Mouse (Mus musculus) liver, embryonic 15.5 days (tissue): Measurements from ENCODE around the gene Tspan9. TPM values are rescaled to one million over a fixed set of nuclear protein-coding genes. Genes with fewer than 3 reads are reported as not detected.

Experiments
- ATAC-seq: fragments of 200-750 bp; cut with Nextera tagmentation; 2 replicates; pipeline ENCODE4 v1.8.0; 2017; ENCODE audit warnings: moderate number of reproducible peaks, mild to moderate bottlenecking, moderate library complexity; ENCODE audit not compliant: insufficient read depth
- H3K27ac ChIP-seq: fragments of 300-500 bp; sonication (generic); replicated peaks from 2 replicates; pipeline ENCODE4 v1.5.1; 2015; ENCODE audit warnings: mild to moderate bottlenecking, inconsistent platforms
- H3K27me3 ChIP-seq: fragments of 300-500 bp; sonication (generic); 2 replicates; pipeline ENCODE4 v1.6.1; 2015; ENCODE audit warnings: mild to moderate bottlenecking, inconsistent platforms
- H3K36me3 ChIP-seq: fragments of 300-500 bp; sonication (generic); replicated peaks from 2 replicates; pipeline ENCODE4 v1.6.1; 2015; ENCODE audit warnings: moderate library complexity, mild to moderate bottlenecking, inconsistent platforms
- H3K4me1 ChIP-seq: fragments of 300-500 bp; sonication (generic); replicated peaks from 2 replicates; pipeline ENCODE4 v1.6.1; 2015; ENCODE audit warnings: inconsistent platforms
- H3K4me2 ChIP-seq: fragments of 300-500 bp; sonication (generic); 2 replicates; pipeline ENCODE4 v1.6.1; 2015; ENCODE audit warnings: moderate library complexity, mild to moderate bottlenecking, inconsistent platforms
- H3K4me3 ChIP-seq: fragments of 300-500 bp; sonication (generic); replicated peaks from 2 replicates; pipeline ENCODE4 v1.5.1; 2015; ENCODE audit warnings: mild to moderate bottlenecking, inconsistent platforms
- H3K9ac ChIP-seq: fragments of 300-500 bp; sonication (generic); 2 replicates; pipeline ENCODE4 v1.6.1; 2015; ENCODE audit warnings: moderate library complexity, mild to moderate bottlenecking, inconsistent platforms
- H3K9me3 ChIP-seq: fragments of 300-500 bp; sonication (generic); replicated peaks from 2 replicates; pipeline ENCODE4 v1.6.1; 2016; ENCODE audit warnings: inconsistent platforms
- WGBS: fragments of 180-500 bp; shearing (Covaris S2); methylation state at CpG from one replicate; pipeline ENCODE4 v1.1.7; 2015; ENCODE audit warnings: mixed read lengths; ENCODE audit not compliant: insufficient replicate concordance; 5-methylcytosine and 5-hydroxymethylcytosine counted together
- polyA plus RNA-seq: library from polyadenylated mRNA; unstranded; fragments of >200 nt; fragmentation: Nextera tagmentation; extraction: Ambion mirVana; gene quantifications from 2 replicates; pipeline ENCODE4 v1.2.1, GENCODE M21; 2015

Gene Tspan9
- polyA plus RNA-seq, 1 experiment from 2014 or later: 23.6 TPM

DNA sequence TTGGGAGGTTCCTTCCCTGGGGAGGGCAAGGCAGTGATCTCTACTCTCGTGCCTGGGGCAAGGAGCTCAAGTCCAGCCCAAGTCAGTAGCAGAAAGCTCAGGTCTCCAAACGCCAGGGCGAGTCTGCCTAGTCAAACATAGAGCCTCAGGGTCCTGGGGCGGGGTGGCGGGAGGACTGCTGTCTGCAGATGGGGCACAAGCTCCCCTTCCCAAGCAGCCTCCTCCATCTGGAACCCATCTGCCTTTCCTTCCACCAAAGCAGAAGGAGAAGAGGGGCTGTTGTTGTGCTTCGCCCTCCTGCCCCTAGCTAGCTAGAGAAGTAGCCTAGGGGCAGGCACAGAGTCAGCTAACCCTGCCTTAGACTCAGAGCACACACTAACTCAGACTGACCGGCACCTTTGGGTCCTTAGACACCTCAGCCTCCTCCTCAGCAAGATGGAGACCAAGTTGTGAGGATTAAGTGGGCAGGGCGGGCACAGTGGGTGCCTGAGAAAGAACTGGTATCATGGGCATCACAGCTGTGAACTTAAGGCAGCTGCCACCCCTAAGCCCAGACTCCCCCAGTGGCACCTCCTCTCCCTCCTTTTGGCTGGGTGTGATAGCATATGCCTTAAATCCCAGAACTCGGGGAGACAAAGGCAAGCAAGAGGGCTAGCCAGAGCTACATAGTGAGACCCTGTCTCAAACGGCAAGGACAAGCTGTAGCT, 26.4 kb downstream of the Tspan9 start:
- no peak overlapping the region for H3K9ac ChIP-seq
- no peak overlapping the region for H3K4me3 ChIP-seq
- H3K4me1 ChIP-seq: peaks cover 8% of the 10 kb centered on the region; the same call in 1 of the 2 replicates
- H3K27ac ChIP-seq: no peak overlapping the region
- 58% methylated on average over 10 of the region's 10 CpGs for WGBS
- no peak overlapping the region for H3K4me2 ChIP-seq
- no peak for ATAC-seq
- no peaks in the 10 kb centered on the region for H3K36me3 ChIP-seq
- H3K9me3 ChIP-seq: no peaks in the 10 kb centered on the region
- no peaks in the 10 kb centered on the region for H3K27me3 ChIP-seq

DNA sequence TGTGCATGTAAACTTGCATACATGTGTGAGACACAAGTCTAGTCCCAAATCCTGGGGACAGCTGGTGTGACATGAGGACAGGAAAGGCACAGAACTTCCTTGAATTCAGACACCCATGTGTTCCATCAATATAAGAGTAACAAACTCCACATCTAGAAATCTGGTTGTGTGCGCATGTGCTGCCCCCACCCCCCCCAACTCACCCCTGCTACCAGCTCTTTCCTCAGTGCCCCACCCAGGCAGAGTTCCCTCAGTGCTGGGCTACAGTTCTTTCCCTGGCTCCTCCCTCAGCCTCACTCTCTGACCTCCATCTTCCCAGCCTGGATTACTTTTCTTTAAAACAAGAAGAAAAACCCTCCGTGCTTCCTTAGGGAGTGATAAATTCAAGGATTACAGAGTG, 27.1 kb downstream of the Tspan9 start:
- H3K36me3 ChIP-seq: no peaks in the 10 kb centered on the region
- no peaks in the 10 kb centered on the region for H3K27me3 ChIP-seq
- no peak overlapping the region for H3K9ac ChIP-seq
- H3K4me1 ChIP-seq: peaks cover 7% of the 10 kb centered on the region; the same call in 1 of the 2 replicates
- H3K4me3 ChIP-seq: no peak overlapping the region
- no peak for ATAC-seq
- H3K4me2 ChIP-seq: no peak overlapping the region
- no peak overlapping the region for H3K27ac ChIP-seq
- no peaks in the 10 kb centered on the region for H3K9me3 ChIP-seq
- 57% methylated on average over 2 of the region's 2 CpGs for WGBS

- no peak for ATAC-seq
- H3K4me1 ChIP-seq: peaks cover 7% of the 10 kb centered on the region; the same call in 1 of the 2 replicates
- H3K9me3 ChIP-seq: no peaks in the 10 kb centered on the region
- H3K9ac ChIP-seq: no peak overlapping the region
- H3K36me3 ChIP-seq: no peaks in the 10 kb centered on the region
- H3K27ac ChIP-seq: no peak overlapping the region
- H3K4me2 ChIP-seq: no peak overlapping the region
- WGBS: 61% methylated on average over 6 of the region's 6 CpGs
- H3K27me3 ChIP-seq: no peaks in the 10 kb centered on the region
- no peak overlapping the region for H3K4me3 ChIP-seq
These were observed 28.3 kb downstream of the Tspan9 start for GRCm38 (mm10) chr6:128115121-128115520.

DNA sequence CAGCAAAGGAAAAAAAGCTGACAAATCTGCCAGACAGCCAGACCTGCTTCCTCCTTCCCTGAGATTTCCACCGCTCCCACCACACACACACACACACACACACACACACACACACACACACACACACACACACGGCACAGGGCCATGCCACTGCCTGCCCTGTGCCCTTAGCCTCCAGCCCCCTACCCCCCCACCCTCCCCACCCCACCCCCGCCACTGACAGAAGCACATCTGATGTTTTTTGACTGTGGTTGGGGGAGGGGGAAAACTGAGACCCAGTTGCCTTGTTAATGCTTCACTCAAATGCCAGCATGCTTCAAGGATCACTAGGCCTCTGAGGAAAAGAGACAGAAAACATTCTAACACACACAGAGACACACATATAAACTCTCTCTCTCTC, 30.8 kb downstream of the Tspan9 start:
- H3K27me3 ChIP-seq: no peaks in the 10 kb centered on the region
- H3K27ac ChIP-seq: no peak overlapping the region
- WGBS: 25% methylated on average over 3 of the region's 3 CpGs
- no peaks in the 10 kb centered on the region for H3K9me3 ChIP-seq
- H3K4me2 ChIP-seq: no peak overlapping the region
- no peak overlapping the region for H3K9ac ChIP-seq
- no peaks in the 10 kb centered on the region for H3K36me3 ChIP-seq
- no peak for ATAC-seq
- no peak overlapping the region for H3K4me3 ChIP-seq
- H3K4me1 ChIP-seq: no peaks in the 10 kb centered on the region

- WGBS: 57% methylated on average over 7 of the region's 7 CpGs
- Histone ChIP-seq H3K27me3 (no peaks in the 10 kb centered on the region), H3K9ac (no peak overlapping the region), H3K9me3 (no peaks in the 10 kb centered on the region), H3K4me2 (no peak overlapping the region), H3K4me1 (no peaks in the 10 kb centered on the region; the same call in 1 of the 2 replicates), H3K36me3 (no peaks in the 10 kb centered on the region), H3K4me3 (no peak overlapping the region), H3K27ac (no peak overlapping the region)
- ATAC-seq: no peak
These were observed 31.6 kb downstream of the Tspan9 start for GRCm38 (mm10) chr6:128111784-128112183.

- Histone ChIP-seq H3K36me3 (no peaks in the 10 kb centered on the region), H3K27ac (no peak overlapping the region), H3K27me3 (no peaks in the 10 kb centered on the region), H3K4me1 (peaks cover 29% of the 10 kb centered on the region), H3K4me3 (no peak overlapping the region), H3K9me3 (no peaks in the 10 kb centered on the region), H3K4me2 (no peak overlapping the region), H3K9ac (no peak overlapping the region)
- peak; percentile 44; the same call in 1 of the 2 replicates for ATAC-seq
- WGBS: 51% methylated on average over 7 of the region's 7 CpGs
These were observed 34.9 kb downstream of the Tspan9 start for GRCm38 (mm10) chr6:128108324-128109035.

DNA sequence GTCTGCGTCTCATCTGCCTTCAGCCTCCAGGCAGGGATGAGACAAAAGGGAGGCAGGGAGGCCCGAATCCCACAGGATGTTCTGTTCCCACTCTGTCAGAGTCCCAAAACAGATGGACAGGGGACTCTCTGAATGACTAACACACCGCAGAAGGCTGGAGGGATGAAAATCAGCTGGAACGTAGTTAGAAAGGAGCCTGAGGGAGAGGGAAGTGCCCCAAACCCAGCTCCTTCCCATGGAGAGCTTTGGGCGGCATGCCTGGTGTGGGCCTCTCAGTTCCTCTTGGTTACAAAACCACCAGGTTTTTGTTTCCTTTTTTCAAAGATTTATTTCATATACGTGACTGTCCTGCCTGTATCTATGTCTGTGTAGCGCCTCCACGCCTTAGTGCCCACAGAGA, 35.7 kb downstream of the Tspan9 start:
- 22% methylated on average over 8 of the region's 8 CpGs for WGBS
- H3K4me1 ChIP-seq: peaks cover 29% of the 10 kb centered on the region
- H3K27me3 ChIP-seq: no peaks in the 10 kb centered on the region
- no peak overlapping the region for H3K27ac ChIP-seq
- no peak overlapping the region for H3K4me2 ChIP-seq
- no peak overlapping the region for H3K9ac ChIP-seq
- no peak overlapping the region for H3K4me3 ChIP-seq
- no peak for ATAC-seq
- H3K36me3 ChIP-seq: no peaks in the 10 kb centered on the region
- H3K9me3 ChIP-seq: no peaks in the 10 kb centered on the region

GRCm38 (mm10) chr6:128106154-128106553, 37.2 kb downstream of the Tspan9 start:
- H3K4me2 ChIP-seq: no peak overlapping the region
- no peak overlapping the region for H3K9ac ChIP-seq
- WGBS: 51% methylated on average over 3 of the region's 3 CpGs
- ATAC-seq: no peak
- H3K27me3 ChIP-seq: no peaks in the 10 kb centered on the region
- no peaks in the 10 kb centered on the region for H3K36me3 ChIP-seq
- H3K27ac ChIP-seq: no peak overlapping the region
- peaks cover 38% of the 10 kb centered on the region for H3K4me1 ChIP-seq
- no peaks in the 10 kb centered on the region for H3K9me3 ChIP-seq
- no peak overlapping the region for H3K4me3 ChIP-seq

DNA sequence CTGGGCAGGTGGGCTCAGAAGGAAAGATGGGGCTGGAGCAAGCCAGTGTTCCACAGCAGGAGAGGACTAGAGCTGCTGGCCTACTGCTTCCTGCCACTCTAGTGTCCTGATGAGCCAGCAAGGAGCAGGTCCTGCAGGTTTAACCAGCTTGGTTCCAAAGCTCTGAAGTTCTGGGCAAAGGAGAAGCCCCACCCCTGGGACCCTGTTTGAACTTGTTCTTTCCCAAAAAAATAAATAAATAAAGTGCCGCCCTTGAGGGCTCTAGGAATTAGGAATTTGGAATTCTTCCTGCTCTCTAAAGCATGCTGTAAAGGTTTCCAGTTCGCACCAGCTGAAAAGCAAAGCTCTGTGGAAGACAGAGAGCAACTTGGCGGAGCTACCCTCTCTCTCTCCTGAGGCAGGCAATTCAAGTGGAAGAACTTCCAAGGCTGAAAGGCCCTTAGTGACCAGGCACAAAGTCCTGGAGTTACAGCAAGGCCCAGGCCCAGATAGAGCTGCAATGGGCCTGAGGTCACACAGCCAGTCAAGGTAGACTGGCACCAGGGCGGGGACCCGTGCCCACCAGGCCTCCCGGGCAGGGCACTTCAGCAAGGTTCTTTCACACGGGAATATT, 38.6 kb downstream of the Tspan9 start:
- WGBS: 56% methylated on average over 7 of the region's 7 CpGs
- no peak for ATAC-seq
- H3K4me3 ChIP-seq: no peak overlapping the region
- H3K27ac ChIP-seq: no peak overlapping the region
- no peaks in the 10 kb centered on the region for H3K9me3 ChIP-seq
- no peak overlapping the region for H3K4me2 ChIP-seq
- H3K4me1 ChIP-seq: peaks cover 38% of the 10 kb centered on the region
- H3K9ac ChIP-seq: no peak overlapping the region
- no peaks in the 10 kb centered on the region for H3K36me3 ChIP-seq
- no peaks in the 10 kb centered on the region for H3K27me3 ChIP-seq

- no peak for ATAC-seq
- Histone ChIP-seq H3K9ac (no peak overlapping the region), H3K4me1 (peaks cover 38% of the 10 kb centered on the region), H3K4me3 (no peak overlapping the region), H3K27ac (no peak overlapping the region), H3K9me3 (no peaks in the 10 kb centered on the region), H3K36me3 (no peaks in the 10 kb centered on the region), H3K4me2 (no peak overlapping the region), H3K27me3 (no peaks in the 10 kb centered on the region)
- WGBS: 57% methylated on average over 5 of the region's 5 CpGs
These were observed 39.5 kb downstream of the Tspan9 start for GRCm38 (mm10) chr6:128103874-128104273.

DNA sequence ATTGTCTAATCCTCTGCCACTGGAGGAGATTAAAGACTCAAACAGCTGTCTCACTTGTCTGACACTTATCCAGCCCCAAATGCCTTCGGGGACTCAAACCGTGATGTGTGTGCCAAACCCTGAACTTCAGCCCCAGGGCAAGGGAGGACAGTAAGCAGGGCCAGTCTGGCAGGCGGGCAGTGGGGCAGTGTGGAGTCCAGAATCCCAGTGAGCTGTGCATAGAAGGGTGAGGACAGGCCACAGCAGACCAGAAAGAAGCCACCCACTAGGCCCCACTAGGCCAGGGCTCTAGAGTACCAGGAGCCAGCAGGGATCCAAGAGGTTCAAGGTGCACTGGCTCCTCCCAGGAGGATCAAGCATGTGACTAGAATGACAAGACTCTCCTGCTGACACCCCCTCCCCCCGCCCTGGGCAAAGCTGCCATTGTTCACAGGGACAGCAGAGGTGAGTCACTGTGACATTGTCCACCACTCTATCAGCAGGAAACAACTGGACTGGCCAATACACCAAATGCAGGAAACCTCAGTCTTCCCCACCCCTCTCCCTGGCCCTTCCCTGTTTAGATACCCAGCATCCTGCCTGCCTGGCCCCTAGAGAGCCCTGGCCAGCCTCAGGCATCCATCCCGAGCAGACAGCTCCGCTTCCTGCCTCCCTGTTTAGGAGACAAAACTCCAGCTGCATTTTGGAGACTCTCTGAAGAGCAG, 40.9 kb downstream of the Tspan9 start:
- Histone ChIP-seq H3K4me2 (no peak overlapping the region), H3K4me1 (peaks cover 38% of the 10 kb centered on the region), H3K27me3 (no peaks in the 10 kb centered on the region), H3K9me3 (no peaks in the 10 kb centered on the region), H3K9ac (no peak overlapping the region), H3K36me3 (no peaks in the 10 kb centered on the region), H3K4me3 (no peak overlapping the region), H3K27ac (peak overlapping the region; percentile 34; the same call in 1 of the 2 replicates)
- 23% methylated on average over 6 of the region's 6 CpGs for WGBS
- peak; percentile 70 for ATAC-seq
